Mouse (Mus musculus) monocyte, adult 5-6 weeks (primary cell): Measurements from ENCODE around the gene Grtp1. TPM values are rescaled to one million over a fixed set of nuclear protein-coding genes. Genes with fewer than 3 reads are reported as not detected.
"Not testable (repeated sequence)": the region's sequence is repeated elsewhere in the genome, so short reads cannot be mapped to it uniquely, and the experiment has no call there.

Source experiments
- ATAC-seq: fragments of 153-309, 156-312 bp; replicated peaks from 2 replicates; pipeline ENCODE4 v1.8.0; 2017; ENCODE audit warnings: mild to moderate bottlenecking; ENCODE audit not compliant: low TSS enrichment, insufficient number of reproducible peaks, severe bottlenecking, poor library complexity, low FRiP score
- total RNA-seq: library from RNA; stranded (forward); fragments of 200-1000, 200-491, 200-594 nt; gene quantifications from 3 replicates; pipeline ENCODE4 v1.2.3, GENCODE M21; 2017

The Grtp1 gene
- total RNA-seq, 1 experiment from 2014 or later, result 0.57 TPM

DNA sequence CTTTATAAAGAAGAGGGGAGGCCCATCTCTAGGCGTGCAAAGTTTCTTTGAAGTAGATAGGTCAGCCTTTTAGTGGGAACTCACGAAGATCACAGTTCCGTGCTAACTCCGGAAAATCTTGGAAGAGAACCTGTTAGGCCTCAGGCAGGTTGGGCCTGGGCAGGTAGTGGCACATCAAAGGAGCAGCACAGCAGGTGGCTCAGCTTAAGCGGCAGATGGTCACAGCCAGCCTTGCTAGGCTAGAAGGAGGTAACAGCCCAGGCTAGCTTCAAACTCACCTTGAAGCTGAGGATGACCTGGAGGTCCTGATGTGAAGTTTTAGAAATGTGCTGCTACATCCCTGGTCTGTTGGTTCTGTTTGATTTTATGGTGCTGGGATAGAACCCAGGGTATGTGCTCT is 50.6 kb downstream of the Grtp1 start:
- no peak for ATAC-seq

DNA sequence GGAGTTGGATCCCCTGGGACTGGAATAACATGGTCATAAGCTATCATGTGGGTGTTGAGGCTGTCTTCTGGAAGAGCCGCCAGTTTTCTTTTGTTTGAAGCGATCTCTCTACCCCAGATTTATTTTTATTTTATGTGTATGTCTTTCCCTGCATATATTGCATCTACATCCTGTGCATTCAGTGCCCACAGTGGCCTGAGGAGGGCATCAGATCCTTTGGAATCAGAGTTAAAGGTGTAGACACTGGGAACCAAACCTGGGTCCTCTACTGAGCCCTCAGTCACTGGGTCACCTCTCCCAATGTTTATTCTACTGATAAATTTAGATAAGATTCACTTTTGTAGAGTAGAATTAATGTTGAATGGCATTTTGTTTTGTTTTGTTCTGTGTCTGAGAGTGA is 51.1 kb downstream of the Grtp1 start:
- ATAC-seq, result no peak

DNA sequence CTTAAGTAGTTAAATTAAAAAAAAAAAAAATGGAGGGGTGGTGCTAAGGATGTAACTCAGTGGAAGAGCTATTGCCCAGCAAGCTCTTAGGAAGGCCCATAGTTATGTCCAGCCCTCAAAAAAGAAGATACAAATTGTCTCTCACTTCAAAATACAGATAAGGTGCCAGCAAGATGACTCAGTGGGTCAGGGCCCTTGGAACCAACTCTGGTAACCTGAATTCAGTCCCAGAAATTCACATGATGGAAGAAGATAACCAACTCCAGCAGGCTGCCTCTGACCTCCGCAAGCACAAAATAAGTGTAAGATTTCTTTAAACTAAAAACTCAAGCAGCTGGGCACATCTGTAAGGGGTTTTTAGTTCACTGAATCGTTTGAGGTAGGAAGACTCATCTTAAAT is 51.9 kb downstream of the Grtp1 start:
- ATAC-seq, result no peak

DNA sequence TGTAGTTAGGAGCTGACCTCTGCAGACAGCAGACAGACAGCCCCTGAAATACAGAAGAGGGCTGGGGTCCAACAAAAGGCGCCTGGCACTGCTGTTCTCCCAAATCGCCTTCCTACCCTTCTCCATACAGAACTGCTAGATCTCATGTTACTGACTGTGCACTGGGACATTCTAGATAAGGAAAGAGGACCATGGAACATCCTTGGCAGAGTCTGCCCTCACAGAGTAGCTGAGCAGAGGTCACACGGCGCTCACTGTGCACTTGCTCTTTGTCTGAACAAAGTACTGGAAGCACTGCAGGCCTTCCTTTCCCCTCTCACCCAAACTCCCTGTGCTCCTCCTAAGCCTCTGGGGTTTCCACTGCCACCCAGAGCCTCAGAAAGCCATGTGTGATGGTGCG is 58.7 kb downstream of the Grtp1 start:
- no peak for ATAC-seq

DNA sequence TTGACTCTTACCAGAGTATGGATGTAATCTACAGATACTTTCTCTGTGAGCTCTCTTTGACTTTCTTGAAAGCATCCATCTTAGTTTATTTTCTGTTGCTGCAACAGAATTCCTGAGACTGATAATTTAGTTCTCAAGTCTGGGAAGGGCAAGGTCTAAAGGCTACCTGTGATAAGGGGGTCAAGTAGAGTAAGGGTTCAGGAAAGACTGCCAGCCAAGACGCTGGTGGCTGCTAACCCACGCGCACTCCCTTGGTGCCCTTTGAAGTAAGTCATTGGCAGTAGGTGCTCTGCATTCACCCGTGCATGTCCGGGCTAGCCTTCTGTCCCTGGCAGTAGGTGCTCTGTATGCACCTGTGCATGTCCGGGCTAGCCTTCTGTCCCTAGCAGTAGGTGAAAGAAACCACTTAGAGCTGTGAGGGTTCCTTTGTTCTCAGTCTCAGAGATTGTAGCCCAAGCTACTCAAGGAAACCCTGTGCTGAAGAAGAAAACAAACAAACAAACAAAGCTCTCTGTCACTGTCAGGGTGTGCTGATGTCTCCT is 60.7 kb downstream of the Grtp1 start:
- no peak for ATAC-seq

GRCm38 (mm10) chr8:13132220-13132619 is 68.2 kb downstream of the Grtp1 start:
- ATAC-seq, result not testable (repeated sequence)

- no peak for ATAC-seq
These were observed 75.5 kb downstream of the Grtp1 start for GRCm38 (mm10) chr8:13124897-13125296.

DNA sequence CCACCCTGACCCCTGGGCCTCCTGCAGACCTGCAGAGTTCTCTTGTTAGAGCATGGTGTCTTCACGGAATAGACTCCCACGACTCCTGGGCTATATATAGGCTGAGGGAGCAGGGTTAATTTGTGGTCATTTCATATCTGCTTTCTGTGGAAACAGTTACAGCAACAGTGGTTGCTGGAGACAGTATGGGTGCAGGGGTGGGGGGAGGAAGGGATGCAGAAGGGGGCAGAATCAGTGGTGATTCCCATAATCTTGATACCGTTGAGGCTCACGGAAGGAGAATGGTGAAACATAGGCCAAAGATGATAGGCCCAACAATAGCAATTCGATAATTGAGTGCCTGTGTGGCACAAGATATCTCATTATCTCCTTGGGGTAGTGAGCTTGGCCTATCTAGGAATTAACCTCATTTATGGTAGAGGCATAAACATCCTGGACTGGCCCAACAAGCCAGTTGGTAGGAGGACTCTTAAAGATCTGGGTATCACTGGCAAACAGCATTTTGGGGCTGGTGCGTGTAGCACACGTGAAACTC is 77.5 kb downstream of the Grtp1 start:
- ATAC-seq, result no peak

Other genes with a start within 250 kb of the Grtp1 start
- 0.85 TPM in 1 of 3 replicates, not detected in the others for gene F7, start 174.6 kb downstream of the Grtp1 start, total RNA-seq
- 39.9 to 65.1 TPM (median 44.8 TPM) in 3 replicates for gene F10, start 163.3 kb downstream of the Grtp1 start, total RNA-seq
- gene Proz, start 139.7 kb downstream of the Grtp1 start, total RNA-seq, result 0.68 TPM in 1 of 3 replicates, not detected in the others
- gene Pcid2, start 95.2 kb downstream of the Grtp1 start, total RNA-seq, result 20.6 to 37.0 TPM (median 28.1 TPM) in 3 replicates
- gene Cul4a, start 95.0 kb downstream of the Grtp1 start, total RNA-seq, result 46.1 to 54.5 TPM (median 48.9 TPM) in 3 replicates
- gene Lamp1, start 41.5 kb downstream of the Grtp1 start, total RNA-seq, result 344 to 634 TPM (median 510 TPM) in 3 replicates
- gene Adprhl1, start 53.5 kb upstream of the Grtp1 start, total RNA-seq, result not detected in 3 replicates
- gene Dcun1d2, start 87.5 kb upstream of the Grtp1 start, total RNA-seq, result 13.0 to 26.2 TPM (median 21.2 TPM) in 3 replicates
- gene Tmco3, start 87.6 kb upstream of the Grtp1 start, total RNA-seq, result 9.7 to 19.3 TPM (median 12.1 TPM) in 3 replicates
- 14.2 to 20.1 TPM (median 16.1 TPM) in 3 replicates for gene Tfdp1, start 138.1 kb upstream of the Grtp1 start, total RNA-seq
- not detected in 3 replicates for gene Atp4b, start 196.2 kb upstream of the Grtp1 start, total RNA-seq
- not detected in 3 replicates for gene Grk1, start 204.5 kb upstream of the Grtp1 start, total RNA-seq
- gene Tmem255b, start 234.6 kb upstream of the Grtp1 start, total RNA-seq, result not detected in 3 replicates